Mouse (Mus musculus): ENCODE results near the gene Zfp708. TPM values are rescaled to one million over a fixed set of nuclear protein-coding genes. Genes with fewer than 3 reads are reported as not detected.

Zfp708 gene
- 17.1 TPM for polyA plus RNA-seq (2014; fragmentation: Illumina TruSeq; extraction: RNeasy Lipid Tissue Mini Kit (QIAGEN cat#74804); ENCODE audit: low replicate concordance)

DNA sequence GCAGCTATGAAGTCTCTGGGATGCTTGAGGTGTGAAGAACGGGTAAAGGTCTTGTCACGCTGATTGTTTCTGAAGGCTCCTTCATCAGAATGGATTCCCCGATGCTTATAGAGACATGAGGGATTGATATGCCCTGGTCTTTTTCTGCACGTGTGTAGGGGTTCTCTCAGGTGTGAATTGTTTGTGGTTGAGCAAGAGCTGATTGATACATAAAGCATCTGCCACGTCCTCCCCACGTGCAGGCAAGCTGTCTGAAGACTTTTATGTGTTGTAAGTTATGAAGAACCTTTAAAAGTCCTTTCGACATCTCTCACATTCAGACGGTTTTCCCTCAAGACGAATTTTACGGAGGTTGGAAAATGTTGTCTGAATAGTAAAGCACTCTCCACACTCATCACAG, at the start of gene Zfp708:
Gene Zfp708 (minus strand): TSS at position 101 of the 400 bp plus-strand sequence.

DNA sequence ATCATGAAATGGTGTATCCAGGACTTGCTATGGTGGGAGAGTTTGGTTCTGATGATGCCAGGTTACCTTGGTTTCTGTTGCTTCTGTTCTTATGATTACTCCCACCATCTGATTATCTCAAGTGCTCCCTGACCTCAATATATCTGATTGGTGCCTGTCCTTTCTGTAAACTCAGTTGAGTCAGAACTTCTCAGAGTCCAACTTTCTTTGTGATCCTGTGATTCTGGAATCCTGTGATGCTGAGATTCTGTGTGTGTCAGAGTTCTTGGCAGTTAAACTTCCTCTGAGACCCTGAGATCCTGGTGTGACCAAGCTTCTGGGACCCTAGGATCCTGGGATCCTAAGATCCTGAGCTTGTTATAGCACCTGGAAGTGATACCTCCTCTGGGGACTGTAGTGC, 23.6 kb upstream of the Zfp708 start, which contains the start of gene Zfp759:
Gene Zfp759 (plus strand): TSS at position 301 of the 400 bp plus-strand sequence.

GRCm38 (mm10) chr13:67116163-67116562, 18.4 kb upstream of the Zfp708 start, which contains the start of gene Rslcan18:
Gene Rslcan18, minus strand, starts transcription at chr13:67116263.

GRCm38 (mm10) chr13:67108194-67108820, 10.5 kb upstream of the Zfp708 start, which contains the start of gene Gm28557:
Gene Gm28557, minus strand, starts transcription at chr13:67108604.

DNA sequence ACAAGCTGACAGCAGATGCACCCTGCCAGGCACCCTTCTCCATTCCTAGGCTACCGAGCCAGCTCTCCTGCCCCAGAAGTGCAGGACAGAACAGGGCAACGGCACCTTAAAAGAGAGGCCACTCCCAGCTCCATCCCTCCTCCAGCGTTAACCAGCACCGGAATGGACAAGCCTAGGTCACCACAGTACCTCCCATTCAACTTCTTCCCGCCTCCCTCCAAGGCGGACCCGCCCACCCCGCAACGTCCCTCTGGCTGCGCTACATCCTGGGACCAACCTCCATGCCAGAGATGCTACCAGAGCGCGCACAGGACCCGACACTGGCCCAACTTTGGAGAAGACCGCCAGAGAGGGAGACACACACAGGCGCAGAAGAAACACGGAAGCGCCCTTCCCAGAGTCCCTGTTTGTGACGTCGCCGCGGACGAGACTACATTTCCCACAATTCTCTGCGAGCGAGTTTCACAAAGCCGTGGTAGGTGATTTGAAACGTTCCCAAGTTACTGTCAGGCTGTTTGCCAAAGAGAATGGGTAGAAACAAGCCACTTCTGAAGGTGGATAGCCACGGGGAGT, 36.9 kb downstream of the Zfp708 start, which contains the start of gene Zfp712:
Gene Zfp712 (minus strand): TSS at position 385 of the 573 bp plus-strand sequence.

Other genes with a start within 250 kb of the Zfp708 start
- 9.1 TPM for gene Gm10767, start 193.1 kb downstream of the Zfp708 start, polyA plus RNA-seq (2014; fragmentation: Illumina TruSeq; extraction: RNeasy Lipid Tissue Mini Kit (QIAGEN cat#74804); ENCODE audit: low replicate concordance)
- 8.5 TPM for gene Zfp712, start 36.8 kb downstream of the Zfp708 start, polyA plus RNA-seq (2014; fragmentation: Illumina TruSeq; extraction: RNeasy Lipid Tissue Mini Kit (QIAGEN cat#74804); ENCODE audit: low replicate concordance)
- gene Gm28557, start 10.6 kb upstream of the Zfp708 start, polyA plus RNA-seq (2014; fragmentation: Illumina TruSeq; extraction: RNeasy Lipid Tissue Mini Kit (QIAGEN cat#74804); ENCODE audit: low replicate concordance): 6.0 TPM
- gene Rslcan18, start 18.3 kb upstream of the Zfp708 start, polyA plus RNA-seq (2014; fragmentation: Illumina TruSeq; extraction: RNeasy Lipid Tissue Mini Kit (QIAGEN cat#74804); ENCODE audit: low replicate concordance): 0.89 TPM
- 13.1 TPM for gene Zfp759, start 23.7 kb upstream of the Zfp708 start, polyA plus RNA-seq (2014; fragmentation: Illumina TruSeq; extraction: RNeasy Lipid Tissue Mini Kit (QIAGEN cat#74804); ENCODE audit: low replicate concordance)
- gene Rsl1, start 75.2 kb upstream of the Zfp708 start, polyA plus RNA-seq (2014; fragmentation: Illumina TruSeq; extraction: RNeasy Lipid Tissue Mini Kit (QIAGEN cat#74804); ENCODE audit: low replicate concordance): 19.0 TPM
- gene Zfp455, start 96.5 kb upstream of the Zfp708 start, polyA plus RNA-seq (2014; fragmentation: Illumina TruSeq; extraction: RNeasy Lipid Tissue Mini Kit (QIAGEN cat#74804); ENCODE audit: low replicate concordance): 7.2 TPM
- gene Zfp458, start 180.5 kb upstream of the Zfp708 start, polyA plus RNA-seq (2014; fragmentation: Illumina TruSeq; extraction: RNeasy Lipid Tissue Mini Kit (QIAGEN cat#74804); ENCODE audit: low replicate concordance): 8.6 TPM
- gene Zfp457, start 208.5 kb upstream of the Zfp708 start, polyA plus RNA-seq (2014; fragmentation: Illumina TruSeq; extraction: RNeasy Lipid Tissue Mini Kit (QIAGEN cat#74804); ENCODE audit: low replicate concordance): 1.9 TPM
- gene Zfp595, start 234.6 kb upstream of the Zfp708 start, polyA plus RNA-seq (2014; fragmentation: Illumina TruSeq; extraction: RNeasy Lipid Tissue Mini Kit (QIAGEN cat#74804); ENCODE audit: low replicate concordance): 33.3 TPM

Measured in small intestine, adult 10 weeks (tissue).